Mouse (Mus musculus) megakaryocyte, embryonic 14.5 days (primary cell): ENCODE measurements around the gene Smtnl1.

Experiments
- FLI1 ChIP-seq: IDR thresholded peaks from 2 replicates; pipeline ENCODE4 v1.6.1; 2012; ENCODE audit warnings: low read length, inconsistent platforms, mixed read lengths
- GATA1 ChIP-seq: IDR thresholded peaks from 3 replicates; pipeline ENCODE4 v1.6.1; 2012; ENCODE audit warnings: mixed read lengths, low read length, inconsistent platforms, borderline replicate concordance

DNA sequence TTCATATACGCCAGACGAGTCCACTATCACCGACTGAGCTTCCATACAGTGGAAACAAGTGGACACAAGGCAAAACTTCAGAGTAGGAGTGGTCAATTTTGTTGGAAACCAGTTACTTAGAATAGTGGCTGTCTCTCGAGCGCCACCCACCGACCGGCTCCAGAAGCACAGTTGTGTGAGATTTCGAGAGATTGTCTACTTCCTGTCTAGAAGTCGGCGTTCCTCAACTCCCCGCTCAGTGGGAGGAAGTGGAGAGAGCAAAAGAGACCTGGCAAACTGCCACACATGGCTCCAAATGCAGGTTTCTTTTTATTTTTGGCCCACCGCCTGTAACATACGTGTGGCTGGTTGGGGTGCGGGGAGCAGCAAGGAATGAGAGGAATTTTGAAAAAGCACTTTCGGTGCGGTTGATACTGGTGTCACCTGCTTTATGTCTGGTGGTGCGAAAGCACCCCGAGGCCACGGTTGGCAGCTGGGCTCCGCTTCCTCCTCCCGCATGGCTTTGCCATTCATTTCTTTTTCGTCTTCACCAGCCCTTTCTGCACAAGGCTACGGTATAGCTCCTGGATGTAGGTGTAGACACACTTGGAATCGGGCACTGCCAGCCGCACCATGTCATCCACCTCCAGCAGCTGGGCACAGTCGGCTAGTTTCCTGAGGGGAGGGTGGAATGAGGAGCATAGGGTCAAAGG is 11.4 kb downstream of the Smtnl1 start:
- TF ChIP-seq GATA1 (no peak), FLI1 (no peak)
